Mouse (Mus musculus) lung, embryonic 14.5 days (tissue): Measurements from ENCODE around the gene Dlg2. TPM values are rescaled to one million over a fixed set of nuclear protein-coding genes. Genes with fewer than 3 reads are reported as not detected.

Source experiments
- ATAC-seq: fragments of 200-750 bp; cut with Nextera tagmentation; 2 replicates; pipeline ENCODE4 v1.8.0; 2017; ENCODE audit warnings: mild to moderate bottlenecking, moderate TSS enrichment, moderate library complexity; ENCODE audit not compliant: insufficient read depth
- DNase-seq: peaks from one replicate; pipeline ENCODE4 v3.0.0-alpha.2; 2015
- H3K27ac ChIP-seq: fragments of 300-500 bp; sonication (generic); 2 replicates; pipeline ENCODE4 v1.5.1; 2014; ENCODE audit warnings: low read depth, mild to moderate bottlenecking, moderate library complexity
- H3K27me3 ChIP-seq: fragments of 300-500 bp; sonication (generic); 2 replicates; pipeline ENCODE4 v1.6.1; 2014; ENCODE audit warnings: low read length, control low read depth; ENCODE audit not compliant: insufficient read depth
- H3K36me3 ChIP-seq: fragments of 300-500 bp; sonication (generic); 2 replicates; pipeline ENCODE4 v1.6.1; 2014; ENCODE audit warnings: control low read depth; ENCODE audit not compliant: insufficient read depth
- H3K4me1 ChIP-seq: fragments of 300-500 bp; sonication (generic); 2 replicates; pipeline ENCODE4 v1.6.1; 2014; ENCODE audit warnings: antibody characterized with exemption, control low read depth; ENCODE audit not compliant: insufficient read depth
- H3K4me2 ChIP-seq: fragments of 300-500 bp; sonication (generic); 2 replicates; pipeline ENCODE4 v1.6.1; 2014; ENCODE audit warnings: mild to moderate bottlenecking
- H3K4me3 ChIP-seq: fragments of 300-500 bp; sonication (generic); 2 replicates; pipeline ENCODE4 v1.5.1; 2014; ENCODE audit warnings: low read depth, low read length
- H3K9ac ChIP-seq: fragments of 300-500 bp; sonication (generic); 2 replicates; pipeline ENCODE4 v1.6.1; 2014
- H3K9me3 ChIP-seq: fragments of 300-500 bp; sonication (generic); 2 replicates; pipeline ENCODE4 v1.6.1; 2016; ENCODE audit warnings: low read depth, low read length, control low read depth
- CTCF ChIP-seq: IDR thresholded peaks from 2 replicates; pipeline ENCODE4 v1.5.1; 2016; ENCODE audit warnings: antibody characterized with exemption, low read depth
- WGBS: fragments of 180-500 bp; shearing (Covaris S2); extraction: QIAGEN DNeasy Blood & Tissue Kit; methylation state at CpG from one replicate; pipeline ENCODE4 v1.1.7; 2014; 5-methylcytosine and 5-hydroxymethylcytosine counted together
- polyA plus RNA-seq: library from polyadenylated mRNA; unstranded; fragments of >200 nt; fragmentation: Nextera tagmentation; extraction: Ambion mirVana; gene quantifications from 2 replicates; pipeline ENCODE4 v1.2.1, GENCODE M21; 2014

Gene Dlg2
- polyA plus RNA-seq, 1 experiment from 2014 or later: 0.25 TPM

GRCm38 (mm10) chr7:90460930-90461329 lies 15.5 kb upstream of the Dlg2 start:
- DNase-seq (peak; percentile 29), ATAC-seq (no peak)
- Histone ChIP-seq H3K27ac (no peak overlapping the region), H3K4me1 (no peaks in the 10 kb centered on the region), H3K9me3 (no peaks in the 10 kb centered on the region), H3K36me3 (no peaks in the 10 kb centered on the region), H3K9ac (no peak overlapping the region), H3K27me3 (no peaks in the 10 kb centered on the region), H3K4me3 (no peak overlapping the region), H3K4me2 (peak overlapping the region; percentile 7; the same call in 1 of the 2 replicates)
- WGBS: 15% methylated on average over 14 of the region's 14 CpGs
- TF ChIP-seq CTCF: peak; percentile 42

- no peak for TF ChIP-seq CTCF
- Histone ChIP-seq H3K9ac (no peak overlapping the region), H3K9me3 (no peaks in the 10 kb centered on the region), H3K27ac (no peak overlapping the region), H3K4me3 (no peak overlapping the region), H3K27me3 (no peaks in the 10 kb centered on the region), H3K36me3 (no peaks in the 10 kb centered on the region), H3K4me2 (no peak overlapping the region), H3K4me1 (no peaks in the 10 kb centered on the region)
- DNase-seq (no peak), ATAC-seq (no peak)
- WGBS: 93% methylated on average over 5 of the region's 5 CpGs
Measured at GRCm38 (mm10) chr7:90461441-90461840, 15.0 kb upstream of the Dlg2 start.

GRCm38 (mm10) chr7:90473511-90473910 lies 3.0 kb upstream of the Dlg2 start:
- no peak for TF ChIP-seq CTCF
- 58% methylated on average over 2 of the region's 2 CpGs for WGBS
- no peaks in the 10 kb centered on the region for H3K9me3 ChIP-seq
- H3K4me1 ChIP-seq: no peaks in the 10 kb centered on the region
- H3K27ac ChIP-seq: no peak overlapping the region
- no peak for ATAC-seq
- no peak overlapping the region for H3K9ac ChIP-seq
- H3K36me3 ChIP-seq: peaks cover 16% of the 10 kb centered on the region
- no peak for DNase-seq
- H3K27me3 ChIP-seq: peaks cover 5% of the 10 kb centered on the region; the same call in 1 of the 2 replicates
- H3K4me2 ChIP-seq: no peak overlapping the region
- no peak overlapping the region for H3K4me3 ChIP-seq

- Histone ChIP-seq H3K4me2 (peak within 1 kb of the TSS; percentile 93), H3K27ac (peak within 1 kb of the TSS; percentile 67), H3K4me3 (peak within 1 kb of the TSS; percentile 54), H3K27me3 (peaks cover 5% of the 10 kb centered on the region; the same call in 1 of the 2 replicates), H3K36me3 (no peaks in the 10 kb centered on the region), H3K4me1 (no peaks in the 10 kb centered on the region), H3K9ac (peak within 1 kb of the TSS; percentile 67), H3K9me3 (no peaks in the 10 kb centered on the region)
- DNase-seq: peak; percentile 99
- under 1% methylated on average over 36 of the region's 36 CpGs for WGBS
- no peak for TF ChIP-seq CTCF
- ATAC-seq: peak; percentile 100
Measured at GRCm38 (mm10) chr7:90475793-90476312, 619 bp upstream of the Dlg2 start, which contains the start of gene Tmem126b. Gene Tmem126b (minus strand): TSS chr7:90476001.

- Histone ChIP-seq H3K36me3 (no peaks in the 10 kb centered on the region), H3K9me3 (no peaks in the 10 kb centered on the region), H3K4me3 (no peak overlapping the region), H3K27me3 (peaks cover 1% of the 10 kb centered on the region; the same call in 1 of the 2 replicates), H3K27ac (no peak overlapping the region), H3K4me1 (no peaks in the 10 kb centered on the region), H3K4me2 (no peak overlapping the region), H3K9ac (no peak overlapping the region)
- DNase-seq: no peak
- no peak for TF ChIP-seq CTCF
- WGBS: 83% methylated on average over 2 of the region's 2 CpGs
- no peak for ATAC-seq
Measured at GRCm38 (mm10) chr7:90482607-90483006, 6.1 kb downstream of the Dlg2 start.

GRCm38 (mm10) chr7:90508124-90508523 lies 31.7 kb downstream of the Dlg2 start:
- no peaks in the 10 kb centered on the region for H3K4me1 ChIP-seq
- WGBS: 62% methylated on average over 3 of the region's 3 CpGs
- no peak overlapping the region for H3K4me2 ChIP-seq
- ATAC-seq: no peak
- no peaks in the 10 kb centered on the region for H3K9me3 ChIP-seq
- no peak overlapping the region for H3K9ac ChIP-seq
- no peak overlapping the region for H3K4me3 ChIP-seq
- H3K27ac ChIP-seq: no peak overlapping the region
- DNase-seq: peak; percentile 15
- TF ChIP-seq CTCF: peak; percentile 15; the same call in 1 of the 2 replicates
- no peaks in the 10 kb centered on the region for H3K27me3 ChIP-seq
- H3K36me3 ChIP-seq: no peaks in the 10 kb centered on the region

- Histone ChIP-seq H3K27me3 (no peaks in the 10 kb centered on the region), H3K27ac (no peak overlapping the region), H3K4me1 (no peaks in the 10 kb centered on the region), H3K9me3 (no peaks in the 10 kb centered on the region), H3K36me3 (no peaks in the 10 kb centered on the region), H3K9ac (no peak overlapping the region), H3K4me2 (no peak overlapping the region), H3K4me3 (no peak overlapping the region)
- ATAC-seq (no peak), DNase-seq (peak; percentile 34)
- TF ChIP-seq CTCF: peak; percentile 25; the same call in 1 of the 2 replicates
Measured at GRCm38 (mm10) chr7:90512293-90512692, 35.8 kb downstream of the Dlg2 start.
